In genomic region chr4:117053956-117054355, GRCm38 (mm10) we compare ENCODE assay signal across 22 mouse cellular contexts. TPM values are rescaled to one million over a fixed set of nuclear protein-coding genes. Genes with fewer than 3 reads are reported as not detected.
DNase-seq lines count a peak whose midpoint lies in the region; ATAC-seq and TF ChIP-seq lines count a peak whose summit lies in the region.
"Had no signal": no experiment of that assay in that cellular context is flagged by ENCODE, and none has a peak within 500 bp of the region (broad histone marks: within the 10 kb centered on the region; RNA-seq: fewer than 3 reads in every experiment).

No protein-coding gene starts in this region.

- TF ChIP-seq POLR2A in cerebellum, adult 2 months (IDR thresholded peaks at IDR 0.05; ENCODE audit: borderline replicate concordance, insufficient read depth, low read length), result no peak

- H3K36me3 ChIP-seq in midbrain, embryonic 14.5 days (ENCODE audit: control insufficient read depth, insufficient read depth, low read length), result peaks cover 8% of the 10 kb centered on the region
- H3K36me3 ChIP-seq in midbrain, embryonic 10.5 days, result peaks cover 42% of the 10 kb centered on the region
- no peaks in the 10 kb centered on the region for H3K36me3 ChIP-seq in midbrain, embryonic 15.5 days (replicated peaks)
- H3K36me3 ChIP-seq: stomach, embryonic 15.5 days had no signal

- no peak overlapping the region for H3K9ac ChIP-seq in midbrain, embryonic 14.5 days (replicated peaks; ENCODE audit: low read length)
- H3K9ac ChIP-seq in midbrain, embryonic 15.5 days, result no peak overlapping the region
- H3K9ac ChIP-seq: liver, embryonic 13.5 days; stomach, embryonic 15.5 days had no signal

- no peak overlapping the region for H3K4me2 ChIP-seq in midbrain, embryonic 14.5 days (ENCODE audit: low read length)
- no peak overlapping the region for H3K4me2 ChIP-seq in midbrain, embryonic 15.5 days
- H3K4me2 ChIP-seq: liver, embryonic 13.5 days; stomach, embryonic 15.5 days had no signal

- DNase-seq in cerebellum, postnatal 14 days, result peak; percentile 17 to 21
- DNase-seq in cerebellum, adult 2 months, result no peak
- peak; percentile 40 for DNase-seq in left cerebral cortex, postnatal 4 days
- no peak for DNase-seq in left cerebral cortex, postnatal 10 days (ENCODE audit: extremely low spot score in 1 of 2, low spot score in 2 of 2)
- DNase-seq in midbrain, embryonic 14.5 days, result peak; percentile 24
- no peak for DNase-seq in midbrain, embryonic 10.5 days (ENCODE audit: low spot score)
- no peak for DNase-seq in ovary, postnatal 14 days (ENCODE audit: low spot score)
- DNase-seq: adrenal gland, postnatal 14 days; cerebellum, adult 11-12 months; heart, postnatal 36 days; kidney, adult 8-10 months; kidney, postnatal 14 days; layer of hippocampus, postnatal 36 days; liver, embryonic 13.5 days; right cerebral cortex, postnatal 14 days; thymus, adult 2 months had no signal

- H3K27ac ChIP-seq in cerebellum, adult 2 months (ENCODE audit: insufficient read depth, low read length), result no peak overlapping the region
- H3K27ac ChIP-seq in midbrain, embryonic 14.5 days (replicated peaks; ENCODE audit: low read depth, low read length), result no peak overlapping the region
- no peak overlapping the region for H3K27ac ChIP-seq in midbrain, embryonic 10.5 days (replicated peaks)
- 0 out of 2 replicates have a peak overlapping the region, but pooled peaks have one; percentile 6 for H3K27ac ChIP-seq in midbrain, embryonic 15.5 days
- H3K27ac ChIP-seq: layer of hippocampus, adult 2 months; stomach, embryonic 15.5 days had no signal

- ATAC-seq in midbrain, embryonic 14.5 days (ENCODE audit: low FRiP score, low TSS enrichment), result no peak
- ATAC-seq in midbrain, embryonic 15.5 days (replicated peaks), result no peak
- ATAC-seq: lung, postnatal 0 days had no signal

- no peaks in the 10 kb centered on the region for H3K4me1 ChIP-seq in cerebellum, adult 2 months (ENCODE audit: control insufficient read depth, insufficient read depth, low read length)
- no peaks in the 10 kb centered on the region for H3K4me1 ChIP-seq in midbrain, embryonic 14.5 days (ENCODE audit: control insufficient read depth, insufficient read depth, low read length)
- H3K4me1 ChIP-seq in midbrain, embryonic 10.5 days, result 0 out of 2 replicates have a peak, but pooled peaks cover 6% of the 10 kb centered on the region
- no peaks in the 10 kb centered on the region for H3K4me1 ChIP-seq in midbrain, embryonic 15.5 days
- H3K4me1 ChIP-seq: stomach, embryonic 15.5 days had no signal

- H3K9me3 ChIP-seq in midbrain, embryonic 14.5 days (ENCODE audit: control insufficient read depth, low read length), result no peaks in the 10 kb centered on the region
- H3K9me3 ChIP-seq in midbrain, embryonic 10.5 days (replicated peaks), result no peaks in the 10 kb centered on the region
- H3K9me3 ChIP-seq in midbrain, embryonic 15.5 days, result no peaks in the 10 kb centered on the region
- H3K9me3 ChIP-seq: G1E; liver, embryonic 13.5 days; stomach, embryonic 15.5 days had no signal

- intact Hi-C loops in left cerebral cortex, postnatal 4 days (cut with DNase I), result no loop called here
- intact Hi-C loops in left cerebral cortex, postnatal 10 days (cut with DNase I), result loop anchor here (5.0 kb wide), 1 partner anchor 43 kb away; the partner anchor contains the start of gene Ptch2

- H3K27me3 ChIP-seq in cerebellum, adult 2 months (ENCODE audit: control insufficient read depth, insufficient read depth, low read length), result no peaks in the 10 kb centered on the region
- H3K27me3 ChIP-seq in midbrain, embryonic 14.5 days (ENCODE audit: control insufficient read depth, insufficient read depth, low read length), result no peaks in the 10 kb centered on the region; the same call in 1 of the 2 replicates
- peaks cover 39% of the 10 kb centered on the region for H3K27me3 ChIP-seq in midbrain, embryonic 10.5 days (ENCODE audit: low read depth, poor library complexity, severe bottlenecking)
- 0 out of 2 replicates have a peak, but pooled peaks cover 2% of the 10 kb centered on the region for H3K27me3 ChIP-seq in midbrain, embryonic 15.5 days (replicated peaks)
- H3K27me3 ChIP-seq: liver, embryonic 13.5 days; stomach, embryonic 15.5 days had no signal

- WGBS in cerebellum, adult 2 months, result 51% methylated on average over 4 of the region's 4 CpGs
- WGBS in midbrain, embryonic 14.5 days, result 61% methylated on average over 4 of the region's 4 CpGs
- WGBS in midbrain, embryonic 10.5 days, result 88% methylated on average over 4 of the region's 4 CpGs
- WGBS in midbrain, embryonic 15.5 days, result 57% methylated on average over 4 of the region's 4 CpGs

- TF ChIP-seq CTCF in cerebellum, adult 2 months (IDR thresholded peaks at IDR 0.05; ENCODE audit: borderline replicate concordance, insufficient read depth, low read depth, low read length), result no peak

- H3K4me3 ChIP-seq in cerebellum, adult 2 months (replicated peaks; ENCODE audit: insufficient read depth, low read depth, low read length), result no peak overlapping the region
- no peak overlapping the region for H3K4me3 ChIP-seq in midbrain, embryonic 14.5 days (replicated peaks; ENCODE audit: low read depth, low read length)
- H3K4me3 ChIP-seq in midbrain, embryonic 10.5 days, result no peak overlapping the region
- no peak overlapping the region for H3K4me3 ChIP-seq in midbrain, embryonic 15.5 days
- H3K4me3 ChIP-seq: layer of hippocampus, adult 2 months; liver, embryonic 13.5 days; stomach, embryonic 15.5 days had no signal

RNA-seq across cellular contexts. Expression of gene Eif2b3, which starts 34.8 kb away (rescaled TPM):
- 26.1 and 26.3 TPM in 2 replicates for polyA plus RNA-seq in cerebellum, adult 2 months (2012; rRNA removed)
- 10 to 100 TPM; 27.0 to 30.2 TPM for total RNA-seq in left cerebral cortex, postnatal 4 days (2021)
- 10 to 100 TPM; 25.5 to 26.9 TPM for total RNA-seq in left cerebral cortex, postnatal 10 days (2021)
- polyA plus RNA-seq in midbrain, embryonic 14.5 days (2014; fragmentation: Nextera tagmentation; extraction: Ambion mirVana), result 49.7 and 52.0 TPM in 2 replicates
- polyA plus RNA-seq in midbrain, embryonic 10.5 days (2016; fragmentation: Nextera tagmentation; extraction: Ambion mirVana), result 48.4 and 56.4 TPM in 2 replicates
- polyA plus RNA-seq in midbrain, embryonic 15.5 days (2015; fragmentation: Nextera tagmentation; extraction: Ambion mirVana), result 44.6 and 46.2 TPM in 2 replicates

RNA-seq across cellular contexts. Expression of gene Ptch2, which starts 41.9 kb away (rescaled TPM):
- polyA plus RNA-seq in cerebellum, adult 2 months (2012; rRNA removed), result 3.6 and 3.9 TPM in 2 replicates
- 1 to 10 TPM; 5.8 to 6.5 TPM for total RNA-seq in left cerebral cortex, postnatal 4 days (2021)
- total RNA-seq in left cerebral cortex, postnatal 10 days (2021), result 1 to 10 TPM; 2.4 to 3.4 TPM
- 4.0 and 4.5 TPM in 2 replicates for polyA plus RNA-seq in midbrain, embryonic 14.5 days (2014; fragmentation: Nextera tagmentation; extraction: Ambion mirVana)
- 12.8 and 15.7 TPM in 2 replicates for polyA plus RNA-seq in midbrain, embryonic 10.5 days (2016; fragmentation: Nextera tagmentation; extraction: Ambion mirVana)
- polyA plus RNA-seq in midbrain, embryonic 15.5 days (2015; fragmentation: Nextera tagmentation; extraction: Ambion mirVana), result 7.7 and 9.0 TPM in 2 replicates
- total RNA-seq: monocyte, adult 5-6 weeks had no signal
- polyA plus RNA-seq: G1E had no signal

RNA-seq across cellular contexts. Expression of gene Hectd3, which starts 58.8 kb away (rescaled TPM):
- polyA plus RNA-seq in cerebellum, adult 2 months (2012; rRNA removed), result 69.5 and 73.1 TPM in 2 replicates
- total RNA-seq in left cerebral cortex, postnatal 4 days (2021), result 10 to 100 TPM; 60.7 to 61.1 TPM
- 10 to 100 TPM; 47.7 to 53.3 TPM for total RNA-seq in left cerebral cortex, postnatal 10 days (2021)
- 17.2 and 18.6 TPM in 2 replicates for polyA plus RNA-seq in midbrain, embryonic 14.5 days (2014; fragmentation: Nextera tagmentation; extraction: Ambion mirVana)
- 9.7 and 11.9 TPM in 2 replicates for polyA plus RNA-seq in midbrain, embryonic 10.5 days (2016; fragmentation: Nextera tagmentation; extraction: Ambion mirVana)
- polyA plus RNA-seq in midbrain, embryonic 15.5 days (2015; fragmentation: Nextera tagmentation; extraction: Ambion mirVana), result 25.8 and 27.0 TPM in 2 replicates

RNA-seq across cellular contexts. Expression of gene Urod, which starts 59.7 kb away (rescaled TPM):
- polyA plus RNA-seq in cerebellum, adult 2 months (2012; rRNA removed), result 107 and 109 TPM in 2 replicates
- 10 to 100 TPM; 28.2 to 30.7 TPM for total RNA-seq in left cerebral cortex, postnatal 4 days (2021)
- total RNA-seq in left cerebral cortex, postnatal 10 days (2021), result 10 to 100 TPM; 38.0 to 40.4 TPM
- polyA plus RNA-seq in midbrain, embryonic 14.5 days (2014; fragmentation: Nextera tagmentation; extraction: Ambion mirVana), result 48.6 and 54.8 TPM in 2 replicates
- polyA plus RNA-seq in midbrain, embryonic 10.5 days (2016; fragmentation: Nextera tagmentation; extraction: Ambion mirVana), result 97.8 and 101 TPM in 2 replicates
- polyA plus RNA-seq in midbrain, embryonic 15.5 days (2015; fragmentation: Nextera tagmentation; extraction: Ambion mirVana), result 51.4 and 59.7 TPM in 2 replicates

Comparison
In these comparisons a context has a peak if more than half of its experiments do, and no peak if none do; other contexts are left out.
1. DNase-seq: peak in cerebellum, postnatal 14 days (2 of 2), left cerebral cortex, postnatal 4 days (single experiment) and midbrain, embryonic 14.5 days (single experiment); none in cerebellum, adult 2 months (0 of 2), left cerebral cortex, postnatal 10 days (0 of 2), midbrain, embryonic 10.5 days (single experiment) and ovary, postnatal 14 days (single experiment).